Mouse (Mus musculus) limb, embryonic 13.5 days (tissue): ENCODE data around the gene Gtdc1. TPM values are rescaled to one million over a fixed set of nuclear protein-coding genes. Genes with fewer than 3 reads are reported as not detected.

ENCODE experiments used
- ATAC-seq: fragments of 200-750 bp; cut with Nextera tagmentation; 2 replicates; pipeline ENCODE4 v1.8.0; 2017; ENCODE audit warnings: low read depth, moderate number of reproducible peaks, moderate TSS enrichment; ENCODE audit not compliant: low FRiP score
- H3K27ac ChIP-seq: fragments of 300-500 bp; sonication (generic); 2 replicates; pipeline ENCODE4 v1.5.1; 2015; ENCODE audit warnings: inconsistent platforms, mild to moderate bottlenecking, moderate library complexity
- H3K27me3 ChIP-seq: fragments of 300-500 bp; sonication (generic); 2 replicates; pipeline ENCODE4 v1.6.1; 2015; ENCODE audit warnings: mild to moderate bottlenecking, inconsistent platforms
- H3K36me3 ChIP-seq: fragments of 300-500 bp; sonication (generic); 2 replicates; pipeline ENCODE4 v1.6.1; 2015; ENCODE audit warnings: inconsistent platforms, mild to moderate bottlenecking, moderate library complexity
- H3K4me1 ChIP-seq: fragments of 300-500 bp; sonication (generic); 2 replicates; pipeline ENCODE4 v1.6.1; 2015; ENCODE audit warnings: inconsistent platforms
- H3K4me2 ChIP-seq: fragments of 300-500 bp; sonication (generic); replicated peaks from 2 replicates; pipeline ENCODE4 v1.6.1; 2015; ENCODE audit warnings: inconsistent platforms, mild to moderate bottlenecking, moderate library complexity
- H3K4me3 ChIP-seq: fragments of 300-500 bp; sonication (generic); 2 replicates; pipeline ENCODE4 v1.5.1; 2015; ENCODE audit warnings: moderate library complexity, mild to moderate bottlenecking, inconsistent platforms
- H3K9ac ChIP-seq: fragments of 300-500 bp; sonication (generic); 2 replicates; pipeline ENCODE4 v1.6.1; 2015; ENCODE audit warnings: mild to moderate bottlenecking, inconsistent platforms
- H3K9me3 ChIP-seq: fragments of 300-500 bp; sonication (generic); 2 replicates; pipeline ENCODE4 v1.6.1; 2016; ENCODE audit warnings: inconsistent platforms
- WGBS: fragments of 180-500 bp; shearing (Covaris S2); methylation state at CpG from one replicate; pipeline ENCODE4 v1.1.7; 2015; 5-methylcytosine and 5-hydroxymethylcytosine counted together
- polyA plus RNA-seq: library from polyadenylated mRNA; unstranded; fragments of >200 nt; fragmentation: Nextera tagmentation; extraction: Ambion mirVana; gene quantifications from 2 replicates; pipeline ENCODE4 v1.2.1, GENCODE M21; 2015

Gene Gtdc1
- polyA plus RNA-seq, 1 experiment from 2014 or later = 18.4 TPM

- Histone ChIP-seq H3K4me2 (no peak overlapping the region), H3K9me3 (no peaks in the 10 kb centered on the region), H3K27me3 (no peaks in the 10 kb centered on the region), H3K4me3 (no peak overlapping the region), H3K4me1 (0 out of 2 replicates have a peak, but pooled peaks cover 3% of the 10 kb centered on the region), H3K27ac (no peak overlapping the region), H3K36me3 (no peaks in the 10 kb centered on the region), H3K9ac (no peak overlapping the region)
- ATAC-seq = no peak
- 46% methylated on average over 4 of the region's 4 CpGs for WGBS
Measured at GRCm38 (mm10) chr2:44538135-44538534, 389.3 kb downstream of the Gtdc1 start.

DNA sequence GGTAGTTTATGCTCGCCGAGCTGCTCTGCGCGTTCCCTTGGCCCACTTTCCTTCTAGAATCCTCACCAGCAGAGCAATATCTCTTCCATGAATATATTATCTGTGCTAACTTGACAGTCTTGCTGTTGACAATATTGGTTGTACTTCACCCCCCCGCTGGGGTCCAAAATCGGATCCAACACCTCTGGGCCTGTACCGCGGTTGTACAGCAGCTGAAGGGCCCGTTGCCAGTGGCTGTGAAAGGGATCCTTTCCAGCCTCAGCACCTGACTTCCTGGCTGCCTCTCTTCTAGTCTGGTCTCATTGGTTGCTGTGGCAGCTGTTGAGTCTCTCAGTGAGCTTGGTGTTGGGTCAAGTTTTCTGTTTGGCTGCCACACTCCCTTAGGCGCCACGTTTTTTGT is 391.7 kb downstream of the Gtdc1 start:
- Histone ChIP-seq H3K36me3 (no peaks in the 10 kb centered on the region), H3K9ac (no peak overlapping the region), H3K27ac (no peak overlapping the region), H3K9me3 (no peaks in the 10 kb centered on the region), H3K4me1 (0 out of 2 replicates have a peak, but pooled peaks cover 3% of the 10 kb centered on the region), H3K4me3 (no peak overlapping the region), H3K4me2 (no peak overlapping the region), H3K27me3 (no peaks in the 10 kb centered on the region)
- no peak for ATAC-seq
- WGBS = 91% methylated on average over 11 of the region's 11 CpGs

DNA sequence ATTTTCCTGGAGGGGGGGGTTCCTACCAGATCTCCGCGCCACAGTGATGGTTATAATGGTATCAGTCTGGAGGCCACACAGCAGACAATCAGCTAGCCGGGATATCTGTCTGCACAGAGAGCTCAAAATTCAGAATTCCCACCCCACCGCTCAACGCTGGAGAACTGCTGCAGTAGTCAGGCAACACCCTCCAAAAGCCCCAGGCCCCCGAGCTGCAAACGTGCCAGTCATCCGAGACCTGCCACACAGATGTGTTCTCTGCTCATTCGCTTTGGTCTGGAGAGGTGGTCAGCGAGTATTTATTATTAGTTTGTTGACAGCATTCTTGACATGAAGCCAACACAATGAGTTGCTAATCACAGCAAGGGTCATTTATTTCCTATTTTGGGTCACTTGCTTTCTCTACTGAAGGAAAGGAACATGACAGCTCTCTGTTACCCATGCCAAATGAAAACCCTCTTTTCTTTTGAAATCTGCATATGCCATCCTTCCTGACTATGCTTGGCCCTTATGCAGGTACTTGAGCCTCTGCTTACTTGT is 392.3 kb downstream of the Gtdc1 start:
- no peaks in the 10 kb centered on the region for H3K36me3 ChIP-seq
- H3K27me3 ChIP-seq = no peaks in the 10 kb centered on the region
- no peak overlapping the region for H3K4me3 ChIP-seq
- H3K9ac ChIP-seq = no peak overlapping the region
- 64% methylated on average over 10 of the region's 10 CpGs for WGBS
- 0 out of 2 replicates have a peak, but pooled peaks cover 3% of the 10 kb centered on the region for H3K4me1 ChIP-seq
- no peak overlapping the region for H3K27ac ChIP-seq
- H3K9me3 ChIP-seq = no peaks in the 10 kb centered on the region
- no peak for ATAC-seq
- no peak overlapping the region for H3K4me2 ChIP-seq

GRCm38 (mm10) chr2:44526110-44527032 is 401.1 kb downstream of the Gtdc1 start:
- H3K4me2 ChIP-seq = no peak overlapping the region
- no peaks in the 10 kb centered on the region for H3K36me3 ChIP-seq
- H3K4me3 ChIP-seq = no peak overlapping the region
- H3K27ac ChIP-seq = no peak overlapping the region
- no peaks in the 10 kb centered on the region for H3K9me3 ChIP-seq
- no peak for ATAC-seq
- WGBS = 26% methylated on average over 6 of the region's 6 CpGs
- peaks cover 6% of the 10 kb centered on the region for H3K4me1 ChIP-seq
- H3K27me3 ChIP-seq = no peaks in the 10 kb centered on the region
- no peak overlapping the region for H3K9ac ChIP-seq

DNA sequence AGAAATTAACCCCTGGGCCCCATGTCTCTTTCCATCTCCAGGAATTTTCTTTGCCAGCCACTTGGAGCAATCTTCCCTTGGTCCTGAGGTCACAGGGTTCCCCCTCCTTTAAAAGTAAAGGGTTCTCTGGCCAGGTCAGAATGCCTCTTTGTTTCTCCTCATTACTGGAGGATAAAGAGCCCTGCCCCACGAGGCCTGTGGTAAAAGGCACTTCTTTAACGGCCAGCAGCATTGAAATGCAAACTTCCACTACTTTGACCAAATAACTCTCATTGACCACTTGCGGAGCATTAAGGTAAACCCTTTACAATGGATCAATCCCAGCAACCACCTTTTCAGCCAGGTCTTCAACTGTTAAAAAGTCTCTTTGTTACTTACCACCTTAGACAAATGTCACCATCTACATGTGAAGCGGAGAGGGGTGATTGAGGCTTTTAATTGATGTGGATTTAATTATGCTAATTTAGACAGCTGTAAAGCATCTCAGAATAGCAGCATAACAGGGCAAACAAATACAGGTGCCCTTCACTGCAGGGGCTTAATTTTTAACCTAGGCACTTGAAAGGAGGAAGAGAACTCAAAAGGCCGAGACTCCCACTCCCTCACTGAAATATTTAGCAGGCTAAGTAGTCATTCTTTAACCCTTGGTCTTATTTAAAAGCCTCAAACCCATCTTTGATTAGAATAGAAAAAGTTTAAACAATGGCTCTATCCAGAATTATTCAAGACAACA is 402.1 kb downstream of the Gtdc1 start:
- no peaks in the 10 kb centered on the region for H3K36me3 ChIP-seq
- H3K9me3 ChIP-seq = no peaks in the 10 kb centered on the region
- no peak overlapping the region for H3K4me3 ChIP-seq
- ATAC-seq = no peak
- no peak overlapping the region for H3K4me2 ChIP-seq
- H3K27me3 ChIP-seq = no peaks in the 10 kb centered on the region
- H3K27ac ChIP-seq = no peak overlapping the region
- no peak overlapping the region for H3K9ac ChIP-seq
- H3K4me1 ChIP-seq = peaks cover 6% of the 10 kb centered on the region
- 44% methylated on average over 5 of the region's 5 CpGs for WGBS

DNA sequence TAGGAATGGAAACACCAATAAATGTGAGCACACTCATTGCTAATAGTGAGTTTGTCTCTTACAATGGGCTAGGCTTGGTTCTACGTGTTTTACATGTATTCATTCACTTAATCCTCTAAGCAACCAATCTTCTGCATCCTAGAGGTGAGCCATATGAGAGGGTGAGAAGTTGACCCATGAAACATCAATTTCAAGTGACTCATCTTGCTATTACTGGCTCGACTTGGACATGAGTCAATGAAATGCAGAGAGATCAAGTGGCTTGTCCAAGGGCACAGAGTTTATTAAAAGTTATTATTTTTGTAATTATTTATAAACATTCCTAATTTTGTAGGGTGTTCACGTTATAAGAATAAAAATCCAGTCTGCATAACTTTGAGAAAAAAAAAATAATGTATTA is 408.2 kb downstream of the Gtdc1 start:
- no peaks in the 10 kb centered on the region for H3K9me3 ChIP-seq
- no peaks in the 10 kb centered on the region for H3K36me3 ChIP-seq
- whole genome bisulfite sequencing = 79% methylated on average over 3 of the region's 3 CpGs
- H3K27ac ChIP-seq = no peak overlapping the region
- H3K4me1 ChIP-seq = peaks cover 6% of the 10 kb centered on the region
- no peak overlapping the region for H3K9ac ChIP-seq
- no peak for ATAC-seq
- no peak overlapping the region for H3K4me3 ChIP-seq
- no peak overlapping the region for H3K4me2 ChIP-seq
- H3K27me3 ChIP-seq = no peaks in the 10 kb centered on the region

GRCm38 (mm10) chr2:44518085-44518484 is 409.4 kb downstream of the Gtdc1 start:
- ATAC-seq = no peak
- Histone ChIP-seq H3K4me3 (no peak overlapping the region), H3K9ac (no peak overlapping the region), H3K36me3 (no peaks in the 10 kb centered on the region), H3K9me3 (no peaks in the 10 kb centered on the region), H3K27me3 (no peaks in the 10 kb centered on the region), H3K4me2 (no peak overlapping the region), H3K27ac (no peak overlapping the region), H3K4me1 (peaks cover 11% of the 10 kb centered on the region)
- 26% methylated on average over 4 of the region's 4 CpGs for WGBS

Other genes with a start within 250 kb of the Gtdc1 start
- gene Zeb2, start 189.7 kb upstream of the Gtdc1 start, polyA plus RNA-seq = 29.9 and 31.8 TPM in 2 replicates